Mouse (Mus musculus): ENCODE results near the gene Mog. TPM values are rescaled to one million over a fixed set of nuclear protein-coding genes. Genes with fewer than 3 reads are reported as not detected.
A peak's percentile ranks its signal among the peaks of the same experiment; 100 is the strongest.

Mog gene
- total and polyA plus RNA-seq, 3 experiments, result not detected

- no peaks in the 10 kb centered on the region for H3K27me3 ChIP-seq (replicated peaks)
- peaks cover 7 to 27% of the 10 kb centered on the region in 2 experiments for H3K36me3 ChIP-seq (replicated peaks in 1 of 2; ENCODE audit: control insufficient read depth in 1 of 2, insufficient read depth in 1 of 2, low read length in 1 of 2)
- H3K79me2 ChIP-seq (replicated peaks; ENCODE audit: control insufficient read depth, extremely low read depth, insufficient read depth, poor library complexity, severe bottlenecking), result peaks cover 16% of the 10 kb centered on the region
- TF ChIP-seq MEF2A (IDR thresholded peaks at IDR 0.05; ENCODE audit: borderline replicate concordance, low read depth, low read length), result no peak
- peak; percentile 33; the same call in 1 of the 2 replicates for TF ChIP-seq SMC3 (IDR thresholded peaks at IDR 0.05; ENCODE audit: low read depth, low read length)
- TF ChIP-seq TCF12 (IDR thresholded peaks at IDR 0.05; ENCODE audit: low read depth, low read length), result no peak
- peak in 1 of 2 experiments; percentile 48; a peak in 2 of 4 replicates for TF ChIP-seq CTCF (conservative IDR thresholded peaks at IDR 0.05 in 1 of 2, IDR thresholded peaks at IDR 0.05 in 1 of 2; ENCODE audit: low read depth in 2 of 2, low read length in 2 of 2)
- TF ChIP-seq USF2 (conservative IDR thresholded peaks at IDR 0.05; ENCODE audit: low read depth, low read length), result no peak
- no peak for TF ChIP-seq ZKSCAN1 (IDR thresholded peaks at IDR 0.05; ENCODE audit: borderline replicate concordance, low read depth, low read length)
- peak; percentile 4 for TF ChIP-seq RAD21 (IDR thresholded peaks at IDR 0.05; ENCODE audit: low read depth, low read length)
- no peak for TF ChIP-seq ZC3H11A (IDR thresholded peaks at IDR 0.05; ENCODE audit: low read depth, low read length)
- dilution Hi-C loops (cut with MboI; ENCODE audit: extremely low pct_ligation_motif_present, extremely low pct_unique_long_range_greater_than_20kb, low sequenced_read_pairs) (no loop called here), in situ Hi-C loops (cut with MboI; ENCODE audit: low pct_ligation_motif_present, low pct_unique_long_range_greater_than_20kb, low sequenced_read_pairs) (no loop called here)
- H3K9me3 ChIP-seq (replicated peaks; ENCODE audit: low read length), result no peaks in the 10 kb centered on the region
- no peak for DNase-seq (ENCODE audit: extremely low read depth)
- no peak overlapping the region for H3K4me2 ChIP-seq (ENCODE audit: insufficient read depth, low read depth, poor library complexity, severe bottlenecking)
- H3K4me1 ChIP-seq (ENCODE audit: control insufficient read depth in 1 of 2, insufficient read depth in 2 of 2), result peaks cover 5 to 22% of the 10 kb centered on the region in 2 experiments; a peak in 3 of 4 replicates
- no peak overlapping the region for H3K27ac ChIP-seq (ENCODE audit: insufficient read depth, low read depth)
- H3K4me3 ChIP-seq (replicated peaks in 1 of 3; ENCODE audit: low read depth in 2 of 3, low read length in 2 of 3, poor library complexity in 1 of 3), result no peak overlapping the region
- no peak overlapping the region for H3K9ac ChIP-seq (ENCODE audit: insufficient read depth, low read depth)
These were observed 62.1 kb downstream of the Mog start for GRCm38 (mm10) chr17:36961125-36961524.

Other genes with a start within 250 kb of the Mog start
Only the 20 nearest of the 25 such genes appear.
- gene Trim26, start 186.3 kb downstream of the Mog start, total RNA-seq (2012; rRNA removed), result 17.1 and 19.1 TPM in 2 replicates
- 13.6 and 14.2 TPM in 2 replicates for gene Trim26, start 186.3 kb downstream of the Mog start, total RNA-seq (2014; rRNA removed)
- 67.0 and 67.1 TPM in 2 replicates for gene Trim26, start 186.3 kb downstream of the Mog start, polyA plus RNA-seq (2012; ENCODE audit: insufficient read length, low read depth)
- gene Trim15, start 156.2 kb downstream of the Mog start, total RNA-seq (2012; rRNA removed), result not detected in 2 replicates
- gene Trim15, start 156.2 kb downstream of the Mog start, total RNA-seq (2014; rRNA removed), result not detected in 2 replicates
- 0.14 TPM in 1 of 2 replicates, not detected in the other for gene Trim15, start 156.2 kb downstream of the Mog start, polyA plus RNA-seq (2012; ENCODE audit: insufficient read length, low read depth)
- gene Trim10, start 153.8 kb downstream of the Mog start, total RNA-seq (2012; rRNA removed), result not detected in 2 replicates
- not detected in 2 replicates for gene Trim10, start 153.8 kb downstream of the Mog start, total RNA-seq (2014; rRNA removed)
- gene Trim10, start 153.8 kb downstream of the Mog start, polyA plus RNA-seq (2012; ENCODE audit: insufficient read length, low read depth), result not detected in 2 replicates
- 0.13 TPM in 1 of 2 replicates, not detected in the other for gene Trim40, start 133.3 kb downstream of the Mog start, total RNA-seq (2012; rRNA removed)
- not detected in 2 replicates for gene Trim40, start 133.3 kb downstream of the Mog start, total RNA-seq (2014; rRNA removed)
- 0.14 and 0.22 TPM in 2 replicates for gene Trim40, start 133.3 kb downstream of the Mog start, polyA plus RNA-seq (2012; ENCODE audit: insufficient read length, low read depth)
- not detected in 2 replicates for gene Trim31, start 125.3 kb downstream of the Mog start, total RNA-seq (2012; rRNA removed)
- not detected in 2 replicates for gene Trim31, start 125.3 kb downstream of the Mog start, total RNA-seq (2014; rRNA removed)
- gene Trim31, start 125.3 kb downstream of the Mog start, polyA plus RNA-seq (2012; ENCODE audit: insufficient read length, low read depth), result not detected in 2 replicates
- not detected in 2 replicates for gene Rnf39, start 80.5 kb downstream of the Mog start, total RNA-seq (2012; rRNA removed)
- not detected in 2 replicates for gene Rnf39, start 80.5 kb downstream of the Mog start, total RNA-seq (2014; rRNA removed)
- gene Rnf39, start 80.5 kb downstream of the Mog start, polyA plus RNA-seq (2012; ENCODE audit: insufficient read length, low read depth), result 0.40 TPM in 1 of 2 replicates, not detected in the other
- gene Ppp1r11, start 71.7 kb downstream of the Mog start, total RNA-seq (2012; rRNA removed), result 208 and 209 TPM in 2 replicates
- gene Ppp1r11, start 71.7 kb downstream of the Mog start, total RNA-seq (2014; rRNA removed), result 120 and 128 TPM in 2 replicates
- gene Ppp1r11, start 71.7 kb downstream of the Mog start, polyA plus RNA-seq (2012; ENCODE audit: insufficient read length, low read depth), result 238 and 276 TPM in 2 replicates
- 66.9 and 80.3 TPM in 2 replicates for gene Znrd1, start 64.8 kb downstream of the Mog start, total RNA-seq (2012; rRNA removed)
- gene Znrd1, start 64.8 kb downstream of the Mog start, total RNA-seq (2014; rRNA removed), result 66.8 and 67.3 TPM in 2 replicates
- 74.5 and 98.1 TPM in 2 replicates for gene Znrd1, start 64.8 kb downstream of the Mog start, polyA plus RNA-seq (2012; ENCODE audit: insufficient read length, low read depth)
- 8.1 and 8.6 TPM in 2 replicates for gene Znrd1as, start 64.8 kb downstream of the Mog start, total RNA-seq (2012; rRNA removed)
- gene Znrd1as, start 64.8 kb downstream of the Mog start, total RNA-seq (2014; rRNA removed), result 8.5 and 8.6 TPM in 2 replicates
- 9.3 and 13.0 TPM in 2 replicates for gene Znrd1as, start 64.8 kb downstream of the Mog start, polyA plus RNA-seq (2012; ENCODE audit: insufficient read length, low read depth)
- not detected in 2 replicates for gene 2410137M14Rik, start 42.2 kb downstream of the Mog start, total RNA-seq (2012; rRNA removed)
- gene 2410137M14Rik, start 42.2 kb downstream of the Mog start, total RNA-seq (2014; rRNA removed), result 0.31 TPM in 1 of 2 replicates, not detected in the other
- 0.40 TPM in 1 of 2 replicates, not detected in the other for gene 2410137M14Rik, start 42.2 kb downstream of the Mog start, polyA plus RNA-seq (2012; ENCODE audit: insufficient read length, low read depth)
- gene H2-M5, start 33.9 kb downstream of the Mog start, total RNA-seq (2012; rRNA removed), result 0.84 and 1.1 TPM in 2 replicates
- 0.58 and 1.1 TPM in 2 replicates for gene H2-M5, start 33.9 kb downstream of the Mog start, total RNA-seq (2014; rRNA removed)
- gene H2-M5, start 33.9 kb downstream of the Mog start, polyA plus RNA-seq (2012; ENCODE audit: insufficient read length, low read depth), result 2.2 and 3.6 TPM in 2 replicates
- gene Zfp57, start 22.2 kb downstream of the Mog start, total RNA-seq (2012; rRNA removed), result not detected in 2 replicates
- not detected in 2 replicates for gene Zfp57, start 22.2 kb downstream of the Mog start, total RNA-seq (2014; rRNA removed)
- 0.10 and 0.26 TPM in 2 replicates for gene Zfp57, start 22.2 kb downstream of the Mog start, polyA plus RNA-seq (2012; ENCODE audit: insufficient read length, low read depth)
- 4.7 TPM in 2 replicates for gene Gabbr1, start 22.6 kb upstream of the Mog start, total RNA-seq (2012; rRNA removed)
- gene Gabbr1, start 22.6 kb upstream of the Mog start, total RNA-seq (2014; rRNA removed), result 1.8 and 2.1 TPM in 2 replicates
- 10.2 and 11.6 TPM in 2 replicates for gene Gabbr1, start 22.6 kb upstream of the Mog start, polyA plus RNA-seq (2012; ENCODE audit: insufficient read length, low read depth)
- not detected in 2 replicates for gene Olfr90, start 65.1 kb upstream of the Mog start, total RNA-seq (2012; rRNA removed)
- not detected in 2 replicates for gene Olfr90, start 65.1 kb upstream of the Mog start, total RNA-seq (2014; rRNA removed)
- gene Olfr90, start 65.1 kb upstream of the Mog start, polyA plus RNA-seq (2012; ENCODE audit: insufficient read length, low read depth), result not detected in 2 replicates
- not detected in 2 replicates for gene Olfr91, start 74.9 kb upstream of the Mog start, total RNA-seq (2012; rRNA removed)
- gene Olfr91, start 74.9 kb upstream of the Mog start, total RNA-seq (2014; rRNA removed), result not detected in 2 replicates
- gene Olfr91, start 74.9 kb upstream of the Mog start, polyA plus RNA-seq (2012; ENCODE audit: insufficient read length, low read depth), result not detected in 2 replicates
- gene Olfr92, start 96.7 kb upstream of the Mog start, total RNA-seq (2012; rRNA removed), result not detected in 2 replicates
- gene Olfr92, start 96.7 kb upstream of the Mog start, total RNA-seq (2014; rRNA removed), result not detected in 2 replicates
- not detected in 2 replicates for gene Olfr92, start 96.7 kb upstream of the Mog start, polyA plus RNA-seq (2012; ENCODE audit: insufficient read length, low read depth)
- not detected in 2 replicates for gene Olfr93, start 138.1 kb upstream of the Mog start, total RNA-seq (2012; rRNA removed)
- gene Olfr93, start 138.1 kb upstream of the Mog start, total RNA-seq (2014; rRNA removed), result not detected in 2 replicates
- not detected in 2 replicates for gene Olfr93, start 138.1 kb upstream of the Mog start, polyA plus RNA-seq (2012; ENCODE audit: insufficient read length, low read depth)
- 0.21 and 0.47 TPM in 2 replicates for gene Ubd, start 170.5 kb upstream of the Mog start, total RNA-seq (2012; rRNA removed)
- gene Ubd, start 170.5 kb upstream of the Mog start, total RNA-seq (2014; rRNA removed), result not detected in 2 replicates
- gene Ubd, start 170.5 kb upstream of the Mog start, polyA plus RNA-seq (2012; ENCODE audit: insufficient read length, low read depth), result not detected in 2 replicates
- gene Olfr94, start 177.6 kb upstream of the Mog start, total RNA-seq (2012; rRNA removed), result not detected in 2 replicates
- not detected in 2 replicates for gene Olfr94, start 177.6 kb upstream of the Mog start, total RNA-seq (2014; rRNA removed)
- gene Olfr94, start 177.6 kb upstream of the Mog start, polyA plus RNA-seq (2012; ENCODE audit: insufficient read length, low read depth), result not detected in 2 replicates
- not detected in 2 replicates for gene Olfr95, start 189.7 kb upstream of the Mog start, total RNA-seq (2012; rRNA removed)
- not detected in 2 replicates for gene Olfr95, start 189.7 kb upstream of the Mog start, total RNA-seq (2014; rRNA removed)
- gene Olfr95, start 189.7 kb upstream of the Mog start, polyA plus RNA-seq (2012; ENCODE audit: insufficient read length, low read depth), result not detected in 2 replicates